Mouse (Mus musculus): ENCODE results near the gene Cp. TPM values are rescaled to one million over a fixed set of nuclear protein-coding genes. Genes with fewer than 3 reads are reported as not detected.

Cp gene
- 2.9 and 5.3 TPM in 2 replicates for polyA plus RNA-seq (2021; fragmentation: Nextera tagmentation)
- long read RNA-seq, experiment 1, full-length matches to known transcripts, result 2 of 3 reads
- long read RNA-seq, experiment 1, partial matches to known transcripts, result 1 of 3 reads
- long read RNA-seq, experiment 1, other reads (novel, unspliced or antisense), result 0 of 3 reads
- long read RNA-seq, experiment 2, partial matches to known transcripts, result 7 of 12 reads
- long read RNA-seq, experiment 2, other reads (novel, unspliced or antisense), result 4 of 12 reads

GRCm38 (mm10) chr3:19956885-19957284 is at the start of gene Cp:
Gene Cp (plus strand): TSS chr3:19957054.

GRCm38 (mm10) chr3:20034719-20035404 is 78.0 kb downstream of the Cp start, which contains the start of gene Hps3:
Gene Hps3 (minus strand): TSS chr3:20035315.

DNA sequence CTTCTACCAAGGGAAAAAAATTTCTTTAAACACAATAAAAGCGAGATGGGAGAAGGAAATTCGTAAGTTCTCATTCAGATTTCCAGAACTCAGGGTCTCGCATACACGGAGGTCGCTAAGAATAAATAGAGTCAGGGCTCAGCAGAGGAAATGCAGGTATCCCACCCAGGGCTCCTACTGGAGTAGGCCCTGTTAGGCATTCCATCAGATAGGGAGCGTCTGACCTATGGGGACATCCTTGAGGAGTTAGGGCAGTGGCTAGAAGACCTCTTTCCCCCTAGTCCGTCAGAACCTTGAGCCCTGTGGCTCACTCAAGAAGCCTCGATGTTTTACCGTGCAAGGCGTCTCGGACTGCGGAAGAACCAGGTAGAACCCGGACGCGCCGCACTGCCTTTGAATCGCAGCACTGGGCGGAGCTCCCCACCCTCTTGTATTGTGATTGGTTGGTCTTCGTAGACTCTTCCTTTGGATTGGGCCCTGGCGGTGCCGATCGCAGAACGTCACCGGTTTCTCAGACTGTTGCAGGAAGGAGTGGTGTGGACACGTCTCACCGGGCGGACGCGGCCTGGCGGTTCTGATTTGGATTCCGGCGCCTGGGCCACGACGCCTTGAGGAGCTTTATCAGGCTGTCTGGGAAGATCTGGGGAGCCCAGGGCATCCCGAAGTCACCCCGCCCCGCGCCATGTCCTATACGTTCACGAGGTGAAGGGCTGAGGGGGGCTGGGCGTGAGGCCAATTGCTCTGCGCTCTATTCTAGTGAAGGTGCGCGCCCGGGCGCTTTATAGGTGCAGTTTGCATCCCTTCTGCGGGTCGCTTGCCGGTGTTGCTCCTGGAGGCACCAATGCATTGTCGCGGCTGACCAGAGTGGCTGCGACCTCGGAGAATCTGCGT is 100.7 kb downstream of the Cp start, which contains the start of gene Hltf:
Gene Hltf (plus strand): TSS at position 506 of the 891 bp plus-strand sequence.

Other genes with a start within 250 kb of the Cp start
- gene Hps3, start 78.3 kb downstream of the Cp start, polyA plus RNA-seq (2021; fragmentation: Nextera tagmentation), result 7.0 and 11.9 TPM in 2 replicates
- 8.0 and 9.4 TPM in 2 replicates for gene Hltf, start 100.8 kb downstream of the Cp start, polyA plus RNA-seq (2021; fragmentation: Nextera tagmentation)
- gene Gyg, start 198.3 kb downstream of the Cp start, polyA plus RNA-seq (2021; fragmentation: Nextera tagmentation), result 54.1 and 56.2 TPM in 2 replicates